Mouse (Mus musculus) kidney, embryonic 16.5 days (tissue): ENCODE measurements around the gene Dnajb8. TPM values are rescaled to one million over a fixed set of nuclear protein-coding genes. Genes with fewer than 3 reads are reported as not detected.

ENCODE experiments used
- ATAC-seq: fragments of 200-750 bp; cut with Nextera tagmentation; 2 replicates; pipeline ENCODE4 v1.8.0; 2017; ENCODE audit warnings: moderate TSS enrichment; ENCODE audit not compliant: low FRiP score, low TSS enrichment
- H3K27ac ChIP-seq: fragments of 300-500 bp; sonication (generic); 2 replicates; pipeline ENCODE4 v1.5.1; 2014; ENCODE audit warnings: low read length
- H3K27me3 ChIP-seq: fragments of 300-500 bp; sonication (generic); 2 replicates; pipeline ENCODE4 v1.6.1; 2014; ENCODE audit warnings: low read length, control low read depth, mixed read lengths; ENCODE audit not compliant: insufficient read depth
- H3K36me3 ChIP-seq: fragments of 300-500 bp; sonication (generic); 2 replicates; pipeline ENCODE4 v1.6.1; 2014; ENCODE audit warnings: low read length, control low read depth, mixed read lengths; ENCODE audit not compliant: insufficient read depth
- H3K4me1 ChIP-seq: fragments of 300-500 bp; sonication (generic); 2 replicates; pipeline ENCODE4 v1.6.1; 2014; ENCODE audit warnings: low read length, control low read depth, mixed read lengths; ENCODE audit not compliant: insufficient read depth
- H3K4me2 ChIP-seq: fragments of 300-500 bp; sonication (generic); replicated peaks from 2 replicates; pipeline ENCODE4 v1.6.1; 2014; ENCODE audit warnings: low read depth, low read length
- H3K4me3 ChIP-seq: fragments of 300-500 bp; sonication (generic); 2 replicates; pipeline ENCODE4 v1.5.1; 2014; ENCODE audit warnings: mild to moderate bottlenecking, low read length
- H3K9ac ChIP-seq: fragments of 300-500 bp; sonication (generic); replicated peaks from 2 replicates; pipeline ENCODE4 v1.6.1; 2014; ENCODE audit warnings: low read length
- H3K9me3 ChIP-seq: fragments of 300-500 bp; sonication (generic); 2 replicates; pipeline ENCODE4 v1.6.1; 2016; ENCODE audit warnings: low read length, control low read depth
- WGBS: fragments of 180-500 bp; shearing (Covaris S2); extraction: QIAGEN DNeasy Blood & Tissue Kit; methylation state at CpG from one replicate; pipeline ENCODE4 v1.1.7; 2014; 5-methylcytosine and 5-hydroxymethylcytosine counted together
- polyA plus RNA-seq: library from polyadenylated mRNA; unstranded; fragments of >200 nt; fragmentation: Nextera tagmentation; extraction: Ambion mirVana; gene quantifications from 2 replicates; pipeline ENCODE4 v1.2.1, GENCODE M21; 2015

The Dnajb8 gene
- polyA plus RNA-seq, 1 experiment from 2014 or later: not detected

DNA sequence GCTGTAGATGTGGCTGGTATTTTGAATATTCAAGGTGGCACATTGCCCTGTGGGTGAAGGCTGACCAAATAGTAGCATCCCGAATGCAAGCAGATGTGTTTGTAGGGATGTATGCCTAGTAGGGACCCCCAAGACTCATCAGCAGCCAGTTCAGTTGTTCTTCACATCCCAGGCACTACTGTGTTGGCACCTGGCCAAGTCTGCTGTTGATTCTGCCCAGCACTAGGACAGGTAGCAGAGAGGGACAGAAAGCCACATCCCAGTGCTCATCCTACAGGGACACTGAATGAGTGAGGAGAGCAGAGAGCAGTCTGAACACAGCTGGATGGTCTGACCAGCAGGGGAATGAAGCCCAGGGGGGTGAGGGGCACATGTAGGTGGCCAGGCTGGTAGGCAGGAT is 27.2 kb downstream of the Dnajb8 start:
- no peak for ATAC-seq
- H3K9me3 ChIP-seq: no peaks in the 10 kb centered on the region
- no peaks in the 10 kb centered on the region for H3K4me1 ChIP-seq
- H3K4me3 ChIP-seq: no peak overlapping the region
- no peaks in the 10 kb centered on the region for H3K36me3 ChIP-seq
- H3K4me2 ChIP-seq: no peak overlapping the region
- no peaks in the 10 kb centered on the region for H3K27me3 ChIP-seq
- no peak overlapping the region for H3K9ac ChIP-seq
- no peak overlapping the region for H3K27ac ChIP-seq
- WGBS: 88% methylated on average over 1 of the region's 1 CpGs

DNA sequence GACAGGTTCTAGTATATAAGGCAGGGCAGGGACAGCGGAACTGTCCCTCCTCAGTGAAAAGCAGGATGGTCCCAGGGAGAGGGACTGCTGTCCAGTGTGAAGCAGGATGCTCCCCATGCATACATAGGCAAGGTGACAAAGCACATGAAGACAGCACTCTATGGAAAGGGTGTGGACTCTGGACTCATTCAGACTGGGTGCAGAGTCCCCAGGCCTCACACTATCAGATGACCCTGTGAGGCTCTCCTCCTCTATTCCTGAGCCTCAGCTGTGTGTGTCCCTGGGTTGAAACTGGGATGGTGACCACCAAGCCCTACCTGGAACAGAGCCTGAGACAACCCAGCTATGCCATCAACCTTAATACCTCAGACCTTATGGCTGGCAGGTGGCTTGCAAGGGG is 29.3 kb downstream of the Dnajb8 start:
- Histone ChIP-seq H3K9me3 (no peaks in the 10 kb centered on the region), H3K27me3 (no peaks in the 10 kb centered on the region), H3K9ac (no peak overlapping the region), H3K4me3 (no peak overlapping the region), H3K27ac (no peak overlapping the region), H3K36me3 (no peaks in the 10 kb centered on the region), H3K4me2 (no peak overlapping the region), H3K4me1 (no peaks in the 10 kb centered on the region)
- 100% methylated on average over 1 of the region's 1 CpGs for WGBS
- no peak for ATAC-seq

DNA sequence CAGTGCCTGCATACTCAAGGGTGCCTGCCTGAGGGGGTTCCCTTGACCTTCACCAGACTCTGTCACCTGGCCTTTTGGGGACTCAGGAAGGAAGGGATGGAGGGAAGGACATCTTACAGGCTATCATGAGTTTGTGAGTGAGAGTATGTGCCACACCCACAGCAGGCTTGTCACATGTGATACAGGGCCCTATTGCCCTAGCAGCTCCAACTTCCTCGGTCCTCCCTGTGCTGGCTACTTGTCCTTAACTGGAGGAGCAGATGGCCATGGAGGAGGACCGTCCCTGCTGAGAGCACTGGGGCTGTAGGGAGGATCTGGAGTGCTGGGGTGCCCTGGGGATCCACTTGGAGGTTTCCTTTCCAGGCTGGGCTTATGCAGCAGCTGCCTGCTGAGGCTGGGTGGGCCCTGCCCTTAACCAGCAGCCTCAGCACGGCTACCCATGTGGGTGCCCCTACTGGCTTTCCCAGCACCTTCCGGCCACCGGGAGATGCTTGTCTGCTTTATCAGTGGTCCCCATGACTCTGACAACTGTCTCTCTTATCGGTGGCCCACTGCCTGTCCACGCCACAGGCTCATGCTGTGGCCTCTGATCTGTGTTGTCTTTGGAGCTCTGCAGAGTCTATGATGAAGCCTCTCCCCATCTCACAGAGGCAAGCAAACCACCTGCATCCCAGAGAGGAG is 29.9 kb downstream of the Dnajb8 start:
- no peak overlapping the region for H3K27ac ChIP-seq
- H3K4me1 ChIP-seq: no peaks in the 10 kb centered on the region
- no peak overlapping the region for H3K4me3 ChIP-seq
- H3K27me3 ChIP-seq: no peaks in the 10 kb centered on the region
- ATAC-seq: no peak
- no peaks in the 10 kb centered on the region for H3K9me3 ChIP-seq
- H3K9ac ChIP-seq: no peak overlapping the region
- 87% methylated on average over 7 of the region's 7 CpGs for WGBS
- H3K4me2 ChIP-seq: no peak overlapping the region
- no peaks in the 10 kb centered on the region for H3K36me3 ChIP-seq

DNA sequence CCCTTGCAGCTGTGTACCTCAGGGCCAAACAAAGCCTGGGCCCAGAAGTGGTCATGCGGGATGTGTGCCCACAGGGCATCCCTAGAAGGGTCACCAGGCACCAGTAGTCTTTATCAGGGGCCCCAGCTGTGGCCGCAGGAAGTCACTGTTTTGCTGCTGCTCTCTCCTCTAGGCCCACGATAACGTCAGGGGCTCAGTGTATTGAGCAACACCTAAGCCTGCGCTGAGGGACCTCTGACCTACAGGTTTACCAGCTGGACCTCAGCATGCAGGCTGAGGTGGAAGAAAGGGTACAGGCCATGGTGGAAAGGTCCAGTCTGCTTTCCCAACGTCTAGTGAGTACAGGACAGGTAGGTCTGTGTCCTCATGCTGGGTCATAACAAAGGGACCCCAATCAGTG is 32.0 kb downstream of the Dnajb8 start:
- H3K27ac ChIP-seq: no peak overlapping the region
- no peaks in the 10 kb centered on the region for H3K36me3 ChIP-seq
- H3K27me3 ChIP-seq: no peaks in the 10 kb centered on the region
- 65% methylated on average over 6 of the region's 6 CpGs for WGBS
- H3K4me3 ChIP-seq: no peak overlapping the region
- no peak overlapping the region for H3K4me2 ChIP-seq
- no peak for ATAC-seq
- H3K9ac ChIP-seq: no peak overlapping the region
- H3K9me3 ChIP-seq: no peaks in the 10 kb centered on the region
- H3K4me1 ChIP-seq: no peaks in the 10 kb centered on the region

DNA sequence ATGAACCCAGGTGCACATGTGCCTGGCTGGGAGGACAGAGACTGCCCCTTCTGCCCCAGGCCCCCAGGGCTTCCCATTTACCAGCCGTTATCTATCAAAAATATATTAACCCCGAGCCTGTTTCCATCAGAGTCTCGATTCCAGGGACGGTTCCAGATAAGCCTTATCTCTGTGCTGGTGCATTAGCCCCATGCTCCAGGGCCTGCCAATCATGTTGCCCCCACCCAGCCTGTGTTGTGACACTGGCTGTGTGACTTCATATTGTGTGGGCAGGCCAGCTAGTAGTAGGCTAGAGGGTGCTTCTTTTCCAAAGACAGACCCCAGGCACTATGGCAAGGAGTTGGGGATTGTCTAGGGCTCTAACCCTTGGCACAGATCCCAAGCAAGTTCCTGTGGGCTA is 33.4 kb downstream of the Dnajb8 start:
- Histone ChIP-seq H3K27me3 (no peaks in the 10 kb centered on the region), H3K9me3 (no peaks in the 10 kb centered on the region), H3K4me3 (no peak overlapping the region), H3K9ac (no peak overlapping the region), H3K36me3 (no peaks in the 10 kb centered on the region), H3K4me1 (no peaks in the 10 kb centered on the region), H3K4me2 (no peak overlapping the region), H3K27ac (no peak overlapping the region)
- no peak for ATAC-seq
- WGBS: 67% methylated on average over 4 of the region's 4 CpGs

DNA sequence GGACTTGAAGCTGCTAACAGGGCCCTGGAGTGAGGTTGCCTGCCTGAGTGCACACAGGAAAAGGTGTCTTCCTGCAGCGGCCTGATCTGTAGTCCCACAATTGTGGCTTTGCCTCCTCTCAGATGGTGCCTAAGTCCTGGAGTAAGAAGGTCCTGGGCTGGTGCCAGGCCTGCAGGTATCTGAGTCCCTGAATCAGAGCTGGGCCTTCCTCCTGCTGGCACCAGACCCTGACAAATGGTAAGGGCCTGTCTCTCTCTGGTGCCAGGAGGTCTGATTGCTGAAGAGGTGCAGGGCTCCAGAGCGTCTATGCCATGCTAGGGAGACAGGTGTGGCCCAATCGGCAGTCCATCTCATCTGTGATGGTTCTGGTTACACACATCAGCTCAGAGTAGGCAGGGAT is 37.6 kb downstream of the Dnajb8 start:
- Histone ChIP-seq H3K9me3 (no peaks in the 10 kb centered on the region), H3K4me2 (no peak overlapping the region), H3K27me3 (no peaks in the 10 kb centered on the region), H3K4me1 (no peaks in the 10 kb centered on the region), H3K36me3 (no peaks in the 10 kb centered on the region), H3K27ac (no peak overlapping the region), H3K9ac (no peak overlapping the region), H3K4me3 (no peak overlapping the region)
- 75% methylated on average over 3 of the region's 3 CpGs for WGBS
- ATAC-seq: no peak

DNA sequence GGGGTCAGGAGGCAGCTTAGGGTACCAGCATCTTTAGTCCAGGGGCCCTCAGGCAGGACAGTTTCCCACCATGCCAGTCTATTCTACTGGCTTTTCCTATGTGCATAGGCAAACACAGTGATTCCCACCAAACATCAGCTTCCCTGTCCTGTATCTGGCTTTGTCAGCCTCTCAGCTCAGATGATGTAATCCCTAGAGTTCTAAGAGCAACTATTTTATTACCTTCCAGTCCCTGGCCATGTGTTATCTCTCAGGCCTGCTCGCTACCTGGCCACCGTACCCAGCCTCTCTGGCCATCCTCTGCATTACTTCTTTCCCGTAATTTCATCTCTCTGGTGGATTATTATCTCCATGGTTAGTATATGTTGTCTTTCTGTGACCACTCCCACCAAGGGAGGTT is 38.6 kb downstream of the Dnajb8 start:
- H3K27me3 ChIP-seq: no peaks in the 10 kb centered on the region
- no peaks in the 10 kb centered on the region for H3K9me3 ChIP-seq
- no peak overlapping the region for H3K4me2 ChIP-seq
- H3K4me1 ChIP-seq: no peaks in the 10 kb centered on the region
- H3K36me3 ChIP-seq: no peaks in the 10 kb centered on the region
- H3K9ac ChIP-seq: no peak overlapping the region
- no peak for ATAC-seq
- WGBS: 88% methylated on average over 3 of the region's 3 CpGs
- no peak overlapping the region for H3K4me3 ChIP-seq
- H3K27ac ChIP-seq: no peak overlapping the region

DNA sequence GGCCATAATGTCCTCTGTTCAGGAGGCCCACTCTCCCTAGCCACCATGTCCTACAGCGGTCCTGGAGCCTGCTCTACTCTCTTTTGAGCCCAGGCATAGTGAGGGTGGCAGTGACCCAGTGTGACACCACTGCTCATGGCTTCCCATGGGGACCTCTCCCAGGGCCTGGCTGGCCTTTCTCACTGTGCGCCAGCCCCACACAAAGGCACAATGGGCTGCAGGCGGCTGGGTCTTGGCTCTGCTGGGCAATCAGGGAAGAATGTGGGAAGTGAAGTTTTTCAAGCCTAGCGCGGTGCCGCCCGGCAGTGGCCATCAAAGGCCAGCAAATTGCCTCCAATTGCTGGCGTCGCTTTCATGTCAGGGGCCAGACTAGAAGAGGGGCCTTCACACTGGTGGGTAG is 40.1 kb downstream of the Dnajb8 start:
- Histone ChIP-seq H3K4me2 (no peak overlapping the region), H3K27ac (no peak overlapping the region), H3K9me3 (no peaks in the 10 kb centered on the region), H3K4me3 (no peak overlapping the region), H3K9ac (no peak overlapping the region), H3K27me3 (no peaks in the 10 kb centered on the region), H3K36me3 (no peaks in the 10 kb centered on the region), H3K4me1 (no peaks in the 10 kb centered on the region)
- ATAC-seq: no peak
- 39% methylated on average over 9 of the region's 9 CpGs for WGBS

DNA sequence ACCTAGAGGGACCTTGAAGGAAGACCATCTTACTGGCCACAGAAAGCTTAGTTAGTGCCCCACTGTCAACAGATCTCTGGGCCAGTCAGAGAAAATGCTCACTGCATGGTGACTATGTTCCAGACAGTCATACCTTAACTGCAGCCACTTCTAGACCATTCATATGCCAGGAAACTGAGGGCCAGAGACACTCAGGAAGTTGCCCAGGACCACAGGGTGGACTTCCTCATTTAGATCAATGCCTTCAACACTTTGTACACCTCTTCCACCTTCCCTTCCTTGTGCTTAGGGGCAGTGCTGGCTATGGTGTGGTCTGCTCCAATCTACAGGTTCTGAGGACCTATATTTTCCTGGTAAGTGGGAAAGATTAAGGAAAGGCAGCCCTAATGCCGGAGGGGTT is 43.3 kb downstream of the Dnajb8 start:
- no peak overlapping the region for H3K27ac ChIP-seq
- 93% methylated on average over 1 of the region's 1 CpGs for WGBS
- no peaks in the 10 kb centered on the region for H3K27me3 ChIP-seq
- no peak for ATAC-seq
- H3K36me3 ChIP-seq: no peaks in the 10 kb centered on the region
- H3K9ac ChIP-seq: no peak overlapping the region
- no peak overlapping the region for H3K4me3 ChIP-seq
- no peaks in the 10 kb centered on the region for H3K4me1 ChIP-seq
- no peaks in the 10 kb centered on the region for H3K9me3 ChIP-seq
- no peak overlapping the region for H3K4me2 ChIP-seq

DNA sequence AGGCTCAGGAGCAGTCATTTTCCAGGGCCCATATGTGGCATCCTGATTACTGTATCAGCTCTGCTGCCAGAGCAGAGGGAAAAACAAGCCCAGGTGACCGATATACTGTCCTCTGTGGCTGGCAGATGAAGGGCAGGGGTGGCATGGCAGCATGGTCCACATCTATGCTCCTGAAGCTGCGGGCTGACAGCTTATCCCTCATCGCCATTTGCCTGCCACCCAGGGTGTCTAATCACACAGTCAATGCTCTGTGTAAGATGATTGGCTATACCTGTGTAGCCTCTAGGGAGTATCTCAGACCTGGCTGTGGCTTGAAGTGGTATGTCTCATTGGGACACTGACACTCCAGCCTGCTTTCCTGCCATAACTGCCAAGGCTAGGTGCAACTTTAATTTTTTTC is 44.0 kb downstream of the Dnajb8 start:
- H3K4me3 ChIP-seq: no peak overlapping the region
- H3K9ac ChIP-seq: no peak overlapping the region
- H3K4me1 ChIP-seq: no peaks in the 10 kb centered on the region
- no peaks in the 10 kb centered on the region for H3K27me3 ChIP-seq
- no peaks in the 10 kb centered on the region for H3K36me3 ChIP-seq
- H3K9me3 ChIP-seq: no peaks in the 10 kb centered on the region
- ATAC-seq: no peak
- 93% methylated on average over 3 of the region's 3 CpGs for WGBS
- no peak overlapping the region for H3K4me2 ChIP-seq
- H3K27ac ChIP-seq: no peak overlapping the region
